ENCODE assay signal across 22 mouse cellular contexts in genomic region chr5:27685162-27685561, GRCm38 (mm10).
DNase-seq lines count a peak whose midpoint lies in the region; ATAC-seq and TF ChIP-seq lines count a peak whose summit lies in the region.
"Had no signal": no experiment of that assay in that cellular context is flagged by ENCODE, and none has a peak within 500 bp of the region (broad histone marks: within the 10 kb centered on the region; RNA-seq: fewer than 3 reads in every experiment).

No protein-coding gene starts in this region.

- ATAC-seq in hindbrain, embryonic 11.5 days (ENCODE audit: low FRiP score), result peak; percentile 68; the same call in 1 of the 2 replicates
- ATAC-seq in forebrain, embryonic 15.5 days (replicated peaks), result 0 out of 2 replicates have a peak, but pooled peaks have one; percentile 23
- ATAC-seq in hindbrain, embryonic 16.5 days, result 0 out of 2 replicates have a peak, but pooled peaks have one; percentile 38
- ATAC-seq in midbrain, embryonic 16.5 days, result peak; percentile 85
- ATAC-seq: inflammation-experienced regulatory T-cells, adult 6 months; liver, postnatal 0 days; lung, postnatal 0 days; Patski had no signal

- no peak overlapping the region for H3K27ac ChIP-seq in hindbrain, embryonic 11.5 days (ENCODE audit: low read depth, low read length)
- H3K27ac ChIP-seq in hindbrain, embryonic 10.5 days, result no peak overlapping the region
- no peak overlapping the region for H3K27ac ChIP-seq in forebrain, embryonic 15.5 days (replicated peaks)
- no peak overlapping the region for H3K27ac ChIP-seq in hindbrain, embryonic 16.5 days (ENCODE audit: low read depth, low read length)
- H3K27ac ChIP-seq in midbrain, embryonic 16.5 days (ENCODE audit: low read length), result peak overlapping the region; percentile 20; the same call in 1 of the 2 replicates
- no peak overlapping the region for H3K27ac ChIP-seq in thymus, adult 2 months (ENCODE audit: control insufficient read depth, insufficient read depth, low read length)
- H3K27ac ChIP-seq: heart, embryonic 15.5 days; left cerebral cortex, adult 2 months had no signal

- H3K9ac ChIP-seq in hindbrain, embryonic 11.5 days (ENCODE audit: low read depth, low read length), result no peak overlapping the region
- no peak overlapping the region for H3K9ac ChIP-seq in forebrain, embryonic 15.5 days (replicated peaks)
- no peak overlapping the region for H3K9ac ChIP-seq in hindbrain, embryonic 16.5 days (ENCODE audit: low read depth, low read length)
- H3K9ac ChIP-seq in midbrain, embryonic 16.5 days (ENCODE audit: low read depth, low read length), result no peak overlapping the region
- H3K9ac ChIP-seq: heart, embryonic 15.5 days; liver, postnatal 0 days had no signal

- no peaks in the 10 kb centered on the region for H3K9me3 ChIP-seq in hindbrain, embryonic 11.5 days (ENCODE audit: control insufficient read depth, low read length)
- no peaks in the 10 kb centered on the region for H3K9me3 ChIP-seq in hindbrain, embryonic 10.5 days
- no peaks in the 10 kb centered on the region for H3K9me3 ChIP-seq in forebrain, embryonic 15.5 days
- H3K9me3 ChIP-seq in hindbrain, embryonic 16.5 days (ENCODE audit: control insufficient read depth, low read length), result no peaks in the 10 kb centered on the region
- H3K9me3 ChIP-seq in midbrain, embryonic 16.5 days (replicated peaks; ENCODE audit: control insufficient read depth, low read length, poor library complexity, severe bottlenecking), result no peaks in the 10 kb centered on the region
- H3K9me3 ChIP-seq: heart, embryonic 15.5 days had no signal

- no peaks in the 10 kb centered on the region for H3K27me3 ChIP-seq in hindbrain, embryonic 11.5 days (ENCODE audit: control insufficient read depth, insufficient read depth, low read length)
- no peaks in the 10 kb centered on the region for H3K27me3 ChIP-seq in hindbrain, embryonic 10.5 days (ENCODE audit: insufficient read depth, poor library complexity, severe bottlenecking)
- H3K27me3 ChIP-seq in forebrain, embryonic 15.5 days, result no peaks in the 10 kb centered on the region
- H3K27me3 ChIP-seq in hindbrain, embryonic 16.5 days (replicated peaks; ENCODE audit: control insufficient read depth, insufficient read depth, low read length), result no peaks in the 10 kb centered on the region
- no peaks in the 10 kb centered on the region for H3K27me3 ChIP-seq in midbrain, embryonic 16.5 days (ENCODE audit: control insufficient read depth, insufficient read depth, low read depth, low read length)
- no peaks in the 10 kb centered on the region for H3K27me3 ChIP-seq in thymus, adult 2 months (ENCODE audit: control insufficient read depth, insufficient read depth, low read length)
- H3K27me3 ChIP-seq: heart, embryonic 15.5 days; Patski had no signal

- H3K4me3 ChIP-seq in hindbrain, embryonic 11.5 days (ENCODE audit: low read depth, low read length), result no peak overlapping the region
- H3K4me3 ChIP-seq in hindbrain, embryonic 10.5 days, result no peak overlapping the region
- no peak overlapping the region for H3K4me3 ChIP-seq in forebrain, embryonic 15.5 days
- no peak overlapping the region for H3K4me3 ChIP-seq in hindbrain, embryonic 16.5 days (ENCODE audit: low read length)
- no peak overlapping the region for H3K4me3 ChIP-seq in midbrain, embryonic 16.5 days (ENCODE audit: low read depth, low read length)
- H3K4me3 ChIP-seq in thymus, adult 2 months (ENCODE audit: control insufficient read depth, insufficient read depth, low read length), result no peak overlapping the region
- H3K4me3 ChIP-seq: heart, embryonic 15.5 days; left cerebral cortex, adult 2 months had no signal

- H3K4me2 ChIP-seq in hindbrain, embryonic 11.5 days (replicated peaks; ENCODE audit: low read depth, low read length), result no peak overlapping the region
- no peak overlapping the region for H3K4me2 ChIP-seq in forebrain, embryonic 15.5 days (replicated peaks)
- no peak overlapping the region for H3K4me2 ChIP-seq in hindbrain, embryonic 16.5 days (ENCODE audit: low read length)
- H3K4me2 ChIP-seq in midbrain, embryonic 16.5 days (ENCODE audit: low read length), result no peak overlapping the region
- H3K4me2 ChIP-seq: heart, embryonic 15.5 days; liver, embryonic 11.5 days had no signal

- no peaks in the 10 kb centered on the region for H3K36me3 ChIP-seq in hindbrain, embryonic 11.5 days (ENCODE audit: control insufficient read depth, insufficient read depth, low read length)
- H3K36me3 ChIP-seq in hindbrain, embryonic 10.5 days, result no peaks in the 10 kb centered on the region
- H3K36me3 ChIP-seq in forebrain, embryonic 15.5 days, result no peaks in the 10 kb centered on the region
- H3K36me3 ChIP-seq in hindbrain, embryonic 16.5 days (ENCODE audit: control insufficient read depth, insufficient read depth, low read length), result peaks cover 7% of the 10 kb centered on the region; the same call in 1 of the 2 replicates
- H3K36me3 ChIP-seq in midbrain, embryonic 16.5 days (ENCODE audit: control insufficient read depth, insufficient read depth, low read length), result peaks cover 6% of the 10 kb centered on the region; the same call in 1 of the 2 replicates
- H3K36me3 ChIP-seq in thymus, adult 2 months (ENCODE audit: control insufficient read depth, insufficient read depth, low read length), result no peaks in the 10 kb centered on the region
- H3K36me3 ChIP-seq: heart, embryonic 15.5 days had no signal

- WGBS in hindbrain, embryonic 11.5 days, result 70% methylated on average over 11 of the region's 11 CpGs
- 72% methylated on average over 11 of the region's 11 CpGs for WGBS in hindbrain, embryonic 10.5 days
- 43% methylated on average over 11 of the region's 11 CpGs for WGBS in forebrain, embryonic 15.5 days
- WGBS in hindbrain, embryonic 16.5 days, result 37% methylated on average over 11 of the region's 11 CpGs
- WGBS in midbrain, embryonic 16.5 days, result 25% methylated on average over 11 of the region's 11 CpGs
- WGBS in thymus, adult 2 months, result 86% methylated on average over 11 of the region's 11 CpGs

- DNase-seq in hindbrain, embryonic 11.5 days (ENCODE audit: low spot score), result peak; percentile 15
- no peak for DNase-seq in hindbrain, embryonic 10.5 days (ENCODE audit: low spot score)
- DNase-seq in thymus, adult 2 months, result no peak
- DNase-seq in gastrocnemius, postnatal 4 days (ENCODE audit: low spot score in 2 of 2), result no peak
- DNase-seq in kidney, postnatal 10 days, result no peak
- DNase-seq: adrenal gland, adult 2 months; cerebellum, adult 11-12 months; heart, postnatal 36 days; kidney, adult 18-20 months; layer of hippocampus, adult 9-11 months; liver, postnatal 0 days; right cerebral cortex, postnatal 14 days; thymus, postnatal 25 days had no signal

- no peaks in the 10 kb centered on the region for H3K4me1 ChIP-seq in hindbrain, embryonic 11.5 days (replicated peaks; ENCODE audit: control insufficient read depth, insufficient read depth, low read length)
- no peaks in the 10 kb centered on the region for H3K4me1 ChIP-seq in hindbrain, embryonic 10.5 days (replicated peaks)
- H3K4me1 ChIP-seq in forebrain, embryonic 15.5 days, result no peaks in the 10 kb centered on the region
- H3K4me1 ChIP-seq in hindbrain, embryonic 16.5 days (ENCODE audit: control insufficient read depth, insufficient read depth, low read depth, low read length), result no peaks in the 10 kb centered on the region
- H3K4me1 ChIP-seq in midbrain, embryonic 16.5 days (ENCODE audit: control insufficient read depth, insufficient read depth, low read length), result no peaks in the 10 kb centered on the region
- H3K4me1 ChIP-seq in thymus, adult 2 months (replicated peaks; ENCODE audit: control insufficient read depth, insufficient read depth, low read length), result no peaks in the 10 kb centered on the region
- H3K4me1 ChIP-seq: heart, embryonic 15.5 days had no signal

- TF ChIP-seq POLR2A in thymus, adult 2 months (IDR thresholded peaks at IDR 0.05; ENCODE audit: control insufficient read depth, extremely low read depth, insufficient read depth, low read length, poor library complexity), result no peak

- TF ChIP-seq CTCF in thymus, adult 2 months (IDR thresholded peaks at IDR 0.05; ENCODE audit: borderline replicate concordance, control insufficient read depth, extremely low read depth, insufficient read depth, low read length, poor library complexity), result no peak

Comparison
In these comparisons a context has a peak if more than half of its experiments do, and no peak if none do; other contexts are left out.
1. ATAC-seq: peak in every context shown above with its lines; median percentile 85 in midbrain, embryonic 16.5 days; 68 in hindbrain, embryonic 11.5 days; 38 in hindbrain, embryonic 16.5 days; 23 in forebrain, embryonic 15.5 days.